Mouse (Mus musculus) hindbrain, embryonic 15.5 days (tissue): ENCODE measurements around the gene Hmg20a. TPM values are rescaled to one million over a fixed set of nuclear protein-coding genes. Genes with fewer than 3 reads are reported as not detected.

ENCODE experiments used
- ATAC-seq: fragments of 200-750 bp; cut with Nextera tagmentation; 2 replicates; pipeline ENCODE4 v1.8.0; 2017; ENCODE audit warnings: low read depth, moderate number of reproducible peaks, moderate TSS enrichment; ENCODE audit not compliant: low FRiP score
- H3K27ac ChIP-seq: fragments of 300-500 bp; sonication (generic); replicated peaks from 2 replicates; pipeline ENCODE4 v1.5.1; 2015; ENCODE audit warnings: mild to moderate bottlenecking, inconsistent platforms
- H3K27me3 ChIP-seq: fragments of 300-500 bp; sonication (generic); 2 replicates; pipeline ENCODE4 v1.6.1; 2015; ENCODE audit warnings: control low read depth, inconsistent platforms
- H3K36me3 ChIP-seq: fragments of 300-500 bp; sonication (generic); 2 replicates; pipeline ENCODE4 v1.6.1; 2015; ENCODE audit warnings: control low read depth, inconsistent platforms
- H3K4me1 ChIP-seq: fragments of 300-500 bp; sonication (generic); replicated peaks from 2 replicates; pipeline ENCODE4 v1.6.1; 2015; ENCODE audit warnings: control low read depth, inconsistent platforms
- H3K4me2 ChIP-seq: fragments of 300-500 bp; sonication (generic); 2 replicates; pipeline ENCODE4 v1.6.1; 2015; ENCODE audit warnings: moderate library complexity, mild to moderate bottlenecking, inconsistent platforms
- H3K4me3 ChIP-seq: fragments of 300-500 bp; sonication (generic); 2 replicates; pipeline ENCODE4 v1.5.1; 2015; ENCODE audit warnings: mild to moderate bottlenecking, inconsistent platforms
- H3K9ac ChIP-seq: fragments of 300-500 bp; sonication (generic); 2 replicates; pipeline ENCODE4 v1.6.1; 2015; ENCODE audit warnings: inconsistent platforms
- H3K9me3 ChIP-seq: fragments of 300-500 bp; sonication (generic); 2 replicates; pipeline ENCODE4 v1.6.1; 2016; ENCODE audit warnings: control low read depth, inconsistent platforms
- WGBS: fragments of 180-500 bp; shearing (Covaris S2); methylation state at CpG from one replicate; pipeline ENCODE4 v1.1.7; 2015; 5-methylcytosine and 5-hydroxymethylcytosine counted together
- polyA plus RNA-seq: library from polyadenylated mRNA; unstranded; fragments of >200 nt; fragmentation: Nextera tagmentation; extraction: Ambion mirVana; gene quantifications from 2 replicates; pipeline ENCODE4 v1.2.1, GENCODE M21; 2015

Gene Hmg20a
- polyA plus RNA-seq, 1 experiment from 2014 or later, result 78.3 TPM

GRCm38 (mm10) chr9:56501721-56502542 lies 83.5 kb downstream of the Hmg20a start:
- H3K4me1 ChIP-seq, result peaks cover 57% of the 10 kb centered on the region
- H3K9ac ChIP-seq, result 0 out of 2 replicates have a peak overlapping the region, but pooled peaks have one; percentile 11

GRCm38 (mm10) chr9:56502543-56502971 lies 84.1 kb downstream of the Hmg20a start:
- no peak for ATAC-seq
- no peaks in the 10 kb centered on the region for H3K9me3 ChIP-seq
- no peaks in the 10 kb centered on the region for H3K27me3 ChIP-seq
- H3K4me3 ChIP-seq, result no peak overlapping the region
- H3K4me2 ChIP-seq, result peak overlapping the region; percentile 33
- WGBS, result 34% methylated on average over 8 of the region's 8 CpGs
- peaks cover 63% of the 10 kb centered on the region for H3K4me1 ChIP-seq
- H3K36me3 ChIP-seq, result no peaks in the 10 kb centered on the region
- H3K9ac ChIP-seq, result 0 out of 2 replicates have a peak overlapping the region, but pooled peaks have one; percentile 11
- H3K27ac ChIP-seq, result peak overlapping the region; percentile 67

More at GRCm38 (mm10) chr9:56501721-56502542, 83.5 kb downstream of the Hmg20a start:
- Histone ChIP-seq H3K27me3 (no peaks in the 10 kb centered on the region), H3K4me2 (peak overlapping the region; percentile 33), H3K27ac (peak overlapping the region; percentile 67), H3K36me3 (no peaks in the 10 kb centered on the region), H3K4me3 (no peak overlapping the region), H3K9me3 (no peaks in the 10 kb centered on the region)
- WGBS, result 39% methylated on average over 10 of the region's 10 CpGs
- ATAC-seq, result no peak

GRCm38 (mm10) chr9:56503621-56504500 lies 85.5 kb downstream of the Hmg20a start:
- Histone ChIP-seq H3K27ac (no peak overlapping the region), H3K9me3 (no peaks in the 10 kb centered on the region), H3K36me3 (no peaks in the 10 kb centered on the region), H3K4me3 (no peak overlapping the region), H3K4me1 (peaks cover 62% of the 10 kb centered on the region), H3K9ac (no peak overlapping the region), H3K4me2 (no peak overlapping the region), H3K27me3 (no peaks in the 10 kb centered on the region)
- no peak for ATAC-seq
- WGBS, result 74% methylated on average over 7 of the region's 7 CpGs

GRCm38 (mm10) chr9:56504511-56504910 lies 86.1 kb downstream of the Hmg20a start:
- H3K27me3 ChIP-seq, result no peaks in the 10 kb centered on the region
- H3K4me2 ChIP-seq, result no peak overlapping the region
- H3K9me3 ChIP-seq, result no peaks in the 10 kb centered on the region
- no peak for ATAC-seq
- H3K4me1 ChIP-seq, result peaks cover 62% of the 10 kb centered on the region
- H3K27ac ChIP-seq, result no peak overlapping the region
- H3K9ac ChIP-seq, result no peak overlapping the region
- no peak overlapping the region for H3K4me3 ChIP-seq
- H3K36me3 ChIP-seq, result no peaks in the 10 kb centered on the region
- WGBS, result 43% methylated on average over 5 of the region's 5 CpGs

GRCm38 (mm10) chr9:56505083-56505792 lies 86.8 kb downstream of the Hmg20a start:
- Histone ChIP-seq H3K36me3 (no peaks in the 10 kb centered on the region), H3K4me2 (peak overlapping the region; percentile 51), H3K27me3 (no peaks in the 10 kb centered on the region), H3K4me1 (peaks cover 62% of the 10 kb centered on the region), H3K27ac (peak overlapping the region; percentile 95), H3K4me3 (no peak overlapping the region), H3K9ac (no peak overlapping the region), H3K9me3 (no peaks in the 10 kb centered on the region)
- ATAC-seq, result no peak
- 60% methylated on average over 9 of the region's 9 CpGs for WGBS

GRCm38 (mm10) chr9:56505793-56506755 lies 87.7 kb downstream of the Hmg20a start:
- H3K4me1 ChIP-seq, result peaks cover 62% of the 10 kb centered on the region

GRCm38 (mm10) chr9:56506931-56507681 lies 88.7 kb downstream of the Hmg20a start:
- WGBS, result 4% methylated on average over 25 of the region's 25 CpGs
- Histone ChIP-seq H3K9me3 (no peaks in the 10 kb centered on the region), H3K4me2 (peak overlapping the region; percentile 51), H3K36me3 (no peaks in the 10 kb centered on the region), H3K9ac (peak overlapping the region; percentile 34), H3K27me3 (no peaks in the 10 kb centered on the region), H3K4me1 (peaks cover 55% of the 10 kb centered on the region), H3K4me3 (peak overlapping the region; percentile 30), H3K27ac (peak overlapping the region; percentile 95)
- ATAC-seq, result peak; percentile 4; the same call in 1 of the 2 replicates

More at GRCm38 (mm10) chr9:56505793-56506755, 87.7 kb downstream of the Hmg20a start:
- Histone ChIP-seq H3K9ac (peak overlapping the region; percentile 32), H3K27me3 (no peaks in the 10 kb centered on the region), H3K36me3 (no peaks in the 10 kb centered on the region), H3K9me3 (no peaks in the 10 kb centered on the region), H3K4me2 (peak overlapping the region; percentile 51), H3K27ac (peak overlapping the region; percentile 95), H3K4me3 (peak overlapping the region; percentile 30)
- peak; percentile 89 for ATAC-seq
- under 1% methylated on average over 31 of the region's 31 CpGs for WGBS

- WGBS, result 41% methylated on average over 4 of the region's 4 CpGs
- Histone ChIP-seq H3K4me3 (peak overlapping the region; percentile 30), H3K9ac (peak overlapping the region; percentile 34), H3K4me2 (peak overlapping the region; percentile 51), H3K36me3 (no peaks in the 10 kb centered on the region), H3K9me3 (no peaks in the 10 kb centered on the region), H3K27me3 (no peaks in the 10 kb centered on the region), H3K27ac (peak overlapping the region; percentile 95), H3K4me1 (peaks cover 49% of the 10 kb centered on the region)
- no peak for ATAC-seq
These were observed 89.3 kb downstream of the Hmg20a start for GRCm38 (mm10) chr9:56507682-56508061.

- 71% methylated on average over 11 of the region's 11 CpGs for WGBS
- H3K27me3 ChIP-seq, result no peaks in the 10 kb centered on the region
- no peak for ATAC-seq
- peaks cover 38% of the 10 kb centered on the region for H3K4me1 ChIP-seq
- no peak overlapping the region for H3K9ac ChIP-seq
- H3K27ac ChIP-seq, result no peak overlapping the region
- H3K4me2 ChIP-seq, result no peak overlapping the region
- H3K36me3 ChIP-seq, result no peaks in the 10 kb centered on the region
- no peak overlapping the region for H3K4me3 ChIP-seq
- H3K9me3 ChIP-seq, result no peaks in the 10 kb centered on the region
These were observed 90.5 kb downstream of the Hmg20a start for GRCm38 (mm10) chr9:56508835-56509451.

GRCm38 (mm10) chr9:56510281-56510680 lies 91.9 kb downstream of the Hmg20a start:
- H3K4me3 ChIP-seq, result no peak overlapping the region
- H3K4me1 ChIP-seq, result peaks cover 28% of the 10 kb centered on the region
- 83% methylated on average over 2 of the region's 2 CpGs for WGBS
- no peaks in the 10 kb centered on the region for H3K27me3 ChIP-seq
- no peaks in the 10 kb centered on the region for H3K9me3 ChIP-seq
- H3K4me2 ChIP-seq, result no peak overlapping the region
- no peaks in the 10 kb centered on the region for H3K36me3 ChIP-seq
- no peak overlapping the region for H3K9ac ChIP-seq
- ATAC-seq, result no peak
- no peak overlapping the region for H3K27ac ChIP-seq
